Mouse (Mus musculus) c-Kit-positive CD71-negative TER-119-negative erythroid progenitor cells, embryonic 14.5 days (primary cell): ENCODE measurements at regions not wholly inside any gene's neighbourhood (a gene's known extent, or its start where the extent isn't known, plus 50 kb on each side); places are given as distances from the start of the nearest gene placed in this dataset.

Experiments used
- DNase-seq: peaks from one replicate; pipeline ENCODE4 v3.0.0-alpha.2; 2013; ENCODE audit warnings: low read depth

- DNase-seq, result no peak
Measured at GRCm38 (mm10) chr1:137117866-137118265, 157.6 kb upstream of the Nr5a2 start.

DNA sequence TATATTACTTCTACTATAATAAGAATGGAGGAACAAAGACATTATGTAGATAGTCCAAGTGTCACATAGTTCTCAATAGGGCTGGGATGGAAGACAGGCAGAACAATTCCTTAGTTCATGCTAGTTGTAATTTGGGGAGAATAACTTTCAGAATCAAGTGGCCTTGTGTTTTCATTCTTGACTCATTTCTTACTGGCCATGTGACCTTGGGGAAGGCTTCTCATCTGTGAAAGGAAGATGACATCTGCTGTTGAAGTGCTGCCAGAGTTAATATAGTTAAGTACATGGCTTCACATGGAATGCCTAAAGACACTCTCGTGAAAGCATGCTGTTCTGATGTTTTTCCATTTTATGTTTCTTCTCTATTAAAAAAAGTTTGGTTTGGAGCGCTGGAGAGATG lies 146.2 kb upstream of the Nr5a2 start:
- DNase-seq, result no peak

DNA sequence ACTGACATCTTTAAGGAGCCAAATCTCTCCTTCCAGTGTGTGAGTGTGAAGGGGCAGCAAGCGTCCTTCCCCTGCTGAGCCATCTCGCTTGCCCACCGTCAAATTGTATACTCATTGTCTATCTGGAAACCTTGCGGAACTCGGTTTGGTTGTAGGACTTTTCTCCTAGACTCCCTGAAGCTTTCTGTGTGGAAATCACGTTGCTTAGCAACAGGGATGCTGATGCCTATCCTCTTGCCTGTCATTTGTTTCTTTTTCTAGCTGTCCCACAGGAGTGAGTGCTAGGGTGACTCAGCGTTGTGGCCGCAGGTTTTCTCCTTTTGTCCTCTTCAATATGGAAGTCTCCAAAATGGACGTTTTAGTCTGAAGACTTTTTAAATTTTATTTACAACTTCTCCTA lies 131.5 kb upstream of the Nr5a2 start:
- no peak for DNase-seq

GRCm38 (mm10) chr1:137088148-137088547 lies 127.9 kb upstream of the Nr5a2 start:
- no peak for DNase-seq

GRCm38 (mm10) chr1:137086766-137087165 lies 126.5 kb upstream of the Nr5a2 start:
- no peak for DNase-seq

DNA sequence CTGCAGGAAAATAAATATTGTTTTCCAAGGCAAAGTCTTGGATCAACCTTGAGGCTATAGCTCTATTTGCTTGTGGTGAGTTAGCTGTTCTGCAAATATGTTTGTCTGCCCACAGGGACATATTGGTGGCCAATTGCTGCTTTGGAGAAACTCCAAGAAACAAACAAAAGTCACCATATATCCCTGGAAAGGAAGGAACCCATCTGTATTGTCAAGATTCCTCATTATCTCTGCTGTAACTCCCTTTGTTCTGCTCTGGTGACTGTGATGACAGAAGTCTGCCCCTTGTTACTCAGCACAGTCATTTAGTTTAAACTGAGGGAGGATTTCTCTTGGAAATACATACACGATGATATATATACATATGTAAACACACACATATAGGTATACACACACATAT lies 123.3 kb upstream of the Nr5a2 start:
- DNase-seq, result no peak

GRCm38 (mm10) chr1:137079401-137080003 lies 119.3 kb upstream of the Nr5a2 start:
- no peak for DNase-seq

DNA sequence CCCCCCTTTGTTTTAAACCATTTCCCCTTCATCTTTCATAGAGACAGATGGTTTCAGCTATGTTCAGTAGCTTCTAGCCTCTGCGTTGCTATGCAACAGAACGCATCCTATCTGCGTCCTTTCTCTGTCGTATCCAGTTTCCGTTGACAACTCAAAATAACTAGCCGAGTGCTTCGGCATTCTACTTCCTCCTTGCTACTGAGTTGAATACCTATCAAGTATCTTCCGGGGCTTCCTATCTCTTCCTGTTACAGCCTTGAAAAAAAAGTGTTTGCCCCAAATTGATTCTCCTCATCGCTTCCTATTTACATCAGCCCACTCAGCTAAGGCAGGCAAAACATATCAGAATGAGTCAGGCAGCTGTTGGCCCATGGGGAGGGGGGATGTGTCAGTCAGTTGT lies 114.5 kb upstream of the Nr5a2 start:
- DNase-seq, result peak; percentile 29

DNA sequence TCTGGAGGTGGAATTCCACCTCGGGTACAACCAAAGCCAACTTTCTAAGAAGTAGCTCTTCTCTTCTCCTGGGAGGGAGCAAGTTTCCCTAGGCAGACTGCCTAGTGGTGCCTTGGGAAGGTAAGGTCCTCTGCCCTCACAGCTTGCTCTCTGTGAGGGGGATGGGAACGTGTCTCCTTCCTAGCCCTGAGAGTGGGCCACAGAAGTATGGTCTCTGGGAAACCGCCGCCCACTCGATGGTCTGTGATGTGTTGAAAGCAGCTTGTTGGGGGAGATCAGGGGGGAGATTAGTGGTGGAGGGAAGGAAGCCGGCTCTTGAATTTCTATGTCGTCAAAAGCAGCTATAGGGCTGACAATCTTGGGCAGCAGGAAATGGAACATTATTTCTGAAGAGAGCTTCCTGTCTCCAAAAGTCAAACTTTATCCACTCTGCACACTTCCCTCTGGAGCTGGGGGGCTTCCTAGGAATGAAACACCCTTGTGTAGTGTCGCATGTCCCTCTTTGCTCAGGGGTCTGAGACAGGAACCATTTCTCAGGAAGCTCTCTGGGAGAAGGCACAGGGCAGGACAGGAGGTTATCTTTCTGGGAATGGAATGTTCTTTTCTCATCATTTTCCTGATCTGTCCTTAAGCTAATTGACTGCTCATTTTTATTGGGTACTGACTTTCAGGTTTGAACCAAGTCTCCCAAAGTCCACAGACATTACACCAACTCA lies 113.8 kb upstream of the Nr5a2 start:
- no peak for DNase-seq

- DNase-seq, result no peak
Measured at GRCm38 (mm10) chr1:137060914-137061313, 100.7 kb upstream of the Nr5a2 start.

DNA sequence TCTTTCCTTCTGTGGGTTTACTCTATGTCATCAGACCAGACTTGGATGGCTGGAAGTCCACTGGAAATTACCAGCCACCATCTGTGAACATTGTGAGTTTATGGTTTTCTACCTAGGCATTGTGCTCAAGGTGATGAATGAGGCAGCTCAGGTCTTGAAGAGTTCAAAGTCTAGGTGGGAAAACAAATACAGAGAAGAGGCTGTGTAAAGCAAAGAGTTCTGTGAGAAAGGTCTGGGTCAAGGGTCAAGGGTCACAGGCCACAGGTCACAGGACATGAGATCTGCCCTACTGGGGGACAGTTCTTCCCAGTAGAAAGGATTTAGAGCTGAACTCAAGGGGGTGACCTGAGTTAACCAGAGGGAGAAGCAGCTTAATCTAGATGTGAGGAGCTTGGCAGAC lies 92.9 kb upstream of the Nr5a2 start:
- DNase-seq, result no peak

- DNase-seq, result no peak
Measured at GRCm38 (mm10) chr1:137051515-137051914, 91.3 kb upstream of the Nr5a2 start.

- no peak for DNase-seq
Measured at GRCm38 (mm10) chr1:137044076-137044475, 83.8 kb upstream of the Nr5a2 start.

GRCm38 (mm10) chr1:137042414-137043010 lies 82.3 kb upstream of the Nr5a2 start:
- DNase-seq, result no peak

DNA sequence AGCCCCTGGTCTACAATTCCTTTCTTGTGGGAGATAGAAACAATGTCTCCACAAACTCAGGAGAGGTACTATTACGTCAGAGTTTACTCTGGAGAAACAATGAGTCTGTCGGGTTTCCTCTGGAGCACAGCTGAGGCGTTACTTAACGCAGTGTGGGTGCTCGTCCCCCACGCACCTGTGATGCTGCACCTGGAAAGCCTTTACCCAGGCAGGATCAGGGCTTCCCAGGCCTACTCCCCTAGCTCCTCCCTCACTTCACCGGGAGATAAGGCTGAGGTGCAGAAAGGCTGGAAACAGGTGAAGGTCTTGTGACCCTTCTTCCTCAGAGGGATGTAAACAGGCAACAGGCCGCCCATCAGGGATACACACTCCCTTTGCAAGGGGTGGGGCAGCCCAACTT lies 80.7 kb upstream of the Nr5a2 start:
- DNase-seq, result no peak

DNA sequence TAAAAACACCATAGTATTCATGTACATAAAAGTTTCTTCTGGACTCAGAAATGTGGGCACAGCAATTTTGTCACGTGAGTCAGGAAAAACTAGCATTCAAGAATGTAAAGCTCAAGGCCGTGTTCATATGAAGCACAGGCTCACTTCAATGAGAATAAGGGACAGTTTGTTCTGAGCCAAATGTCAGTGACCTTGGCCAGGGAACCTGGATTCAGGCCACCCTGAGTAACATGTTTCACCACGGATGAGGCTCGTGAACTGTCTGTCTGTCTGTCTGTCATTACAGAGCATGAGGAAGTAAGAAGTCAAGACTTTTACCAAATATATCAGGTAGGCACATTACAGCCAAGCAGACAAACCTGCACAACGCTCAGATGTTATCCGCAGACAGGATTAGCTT lies 74.3 kb upstream of the Nr5a2 start:
- DNase-seq, result no peak

DNA sequence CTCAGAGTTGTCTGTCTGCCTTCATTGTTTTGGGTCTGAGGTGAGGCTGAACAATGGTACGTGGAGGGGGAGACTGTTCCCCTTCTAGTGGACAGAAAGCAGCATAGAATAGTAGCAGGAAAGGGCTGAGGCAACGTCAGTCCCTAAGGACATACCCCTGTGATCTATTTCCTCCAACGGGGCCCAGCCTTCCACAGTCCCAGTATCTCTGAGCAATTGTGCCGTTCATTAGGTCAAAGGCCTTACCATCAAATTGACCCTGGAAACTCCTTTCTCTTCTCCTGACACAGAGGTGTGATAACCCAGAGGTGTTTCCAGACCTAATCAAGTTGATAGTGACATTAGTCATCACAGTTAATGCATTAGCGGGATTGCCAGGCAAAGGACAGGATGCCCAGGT lies 73.4 kb upstream of the Nr5a2 start:
- DNase-seq, result no peak

DNA sequence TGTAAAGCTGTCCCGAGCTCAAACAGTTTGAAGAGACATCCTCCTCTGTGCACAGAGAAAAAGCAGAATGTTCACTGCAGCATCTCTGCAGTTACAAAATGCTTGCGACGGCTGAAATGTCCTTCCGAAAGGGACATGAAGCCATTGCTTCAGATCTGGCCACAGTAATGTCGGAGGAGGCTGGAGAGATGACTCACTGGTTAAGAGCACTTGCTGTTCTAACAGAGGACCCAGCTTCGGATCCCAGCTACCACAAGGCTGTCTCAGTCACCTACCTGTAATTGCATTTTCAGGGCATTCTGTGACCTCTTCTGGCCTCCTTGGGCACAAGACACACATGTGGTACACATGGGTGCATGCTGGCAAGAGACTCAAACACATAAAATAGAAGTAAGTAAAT lies 63.5 kb upstream of the Nr5a2 start:
- no peak for DNase-seq

DNA sequence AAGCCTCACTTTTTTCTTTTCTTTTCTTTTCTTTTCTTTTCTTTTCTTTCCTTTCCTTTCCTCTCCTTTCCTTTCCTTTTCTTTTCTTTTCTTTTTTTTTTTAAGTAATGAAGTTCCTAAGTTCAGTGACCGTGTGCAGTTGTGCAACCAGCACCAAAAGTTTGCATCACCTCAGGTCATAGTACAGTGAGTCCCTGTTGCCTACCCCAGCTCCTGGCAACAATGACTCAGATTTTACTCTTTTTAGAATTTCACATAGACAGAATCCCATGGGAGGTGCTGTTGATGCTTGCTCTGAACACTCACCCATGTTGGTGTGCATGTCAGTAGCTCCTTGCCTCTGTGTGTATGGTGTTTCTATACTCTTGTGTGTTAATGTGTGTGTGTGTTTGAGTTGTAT lies 60.3 kb upstream of the Nr5a2 start:
- no peak for DNase-seq

DNA sequence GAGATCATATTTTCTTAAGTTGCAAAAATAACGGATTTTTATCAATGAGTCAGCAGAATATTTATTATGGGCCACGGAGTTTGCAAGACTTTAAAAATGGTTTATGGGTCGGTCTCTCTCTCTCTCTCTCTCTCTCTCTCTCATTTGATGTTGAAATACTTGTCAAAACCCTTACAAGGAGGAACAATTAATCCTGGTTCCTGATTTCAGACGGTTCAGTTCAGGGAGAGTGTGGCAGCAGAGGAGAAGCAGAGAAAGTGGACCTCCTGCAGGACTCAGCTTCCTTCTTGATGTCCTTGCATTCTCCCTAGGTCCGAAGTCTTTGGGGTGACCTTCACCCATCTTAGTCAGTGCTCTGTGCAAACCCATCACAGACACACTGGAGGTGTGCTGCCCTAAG lies 57.4 kb upstream of the Nr5a2 start:
- DNase-seq, result no peak

GRCm38 (mm10) chr1:137010240-137010926 lies 50.1 kb upstream of the Nr5a2 start:
- no peak for DNase-seq
